Mouse (Mus musculus): Measurements from ENCODE around the gene Slc44a3.
"Not testable (repeated sequence)": the region's sequence is repeated elsewhere in the genome, so short reads cannot be mapped to it uniquely, and the experiment has no call there.

The Slc44a3 gene

GRCm38 (mm10) chr3:121552723-121553122 is 20.5 kb upstream of the Slc44a3 start:
- DNase-seq (ENCODE audit: extremely low spot score): no peak

- DNase-seq (ENCODE audit: extremely low spot score): peak; percentile 65
Measured at GRCm38 (mm10) chr3:121550370-121550769, 18.2 kb upstream of the Slc44a3 start.

- DNase-seq (ENCODE audit: extremely low spot score): no peak
Measured at GRCm38 (mm10) chr3:121547851-121548624, 15.8 kb upstream of the Slc44a3 start.

- DNase-seq (ENCODE audit: extremely low spot score): peak; percentile 31
Measured at GRCm38 (mm10) chr3:121540621-121541020, 8.4 kb upstream of the Slc44a3 start.

GRCm38 (mm10) chr3:121539871-121540431 is 7.7 kb upstream of the Slc44a3 start:
- peak; percentile 83 for DNase-seq (ENCODE audit: extremely low spot score)

- not testable (repeated sequence) for DNase-seq (ENCODE audit: extremely low spot score)
Measured at GRCm38 (mm10) chr3:121538847-121539246, 6.6 kb upstream of the Slc44a3 start.

GRCm38 (mm10) chr3:121537996-121538395 is 5.8 kb upstream of the Slc44a3 start:
- DNase-seq (ENCODE audit: extremely low spot score): no peak

GRCm38 (mm10) chr3:121536803-121537202 is 4.6 kb upstream of the Slc44a3 start:
- DNase-seq (ENCODE audit: extremely low spot score): no peak

GRCm38 (mm10) chr3:121535813-121536504 is 3.8 kb upstream of the Slc44a3 start:
- DNase-seq (ENCODE audit: extremely low spot score): peak; percentile 61

- no peak for DNase-seq (ENCODE audit: extremely low spot score)
Measured at GRCm38 (mm10) chr3:121531370-121532148, 645 bp downstream of the Slc44a3 start.

GRCm38 (mm10) chr3:121530546-121531258 is 1.5 kb downstream of the Slc44a3 start:
- no peak for DNase-seq (ENCODE audit: extremely low spot score)

GRCm38 (mm10) chr3:121526096-121527093 is 5.8 kb downstream of the Slc44a3 start:
- no peak for DNase-seq (ENCODE audit: extremely low spot score)

- no peak for DNase-seq (ENCODE audit: extremely low spot score)
Measured at GRCm38 (mm10) chr3:121521633-121522125, 10.5 kb downstream of the Slc44a3 start.

- no peak for DNase-seq (ENCODE audit: extremely low spot score)
Measured at GRCm38 (mm10) chr3:121521123-121521522, 11.1 kb downstream of the Slc44a3 start.

- DNase-seq (ENCODE audit: extremely low spot score): no peak
Measured at GRCm38 (mm10) chr3:121517030-121517429, 15.2 kb downstream of the Slc44a3 start.

GRCm38 (mm10) chr3:121509141-121509540 is 23.1 kb downstream of the Slc44a3 start:
- DNase-seq (ENCODE audit: extremely low spot score): no peak

- DNase-seq (ENCODE audit: extremely low spot score): no peak
Measured at GRCm38 (mm10) chr3:121507678-121508077, 24.5 kb downstream of the Slc44a3 start.

GRCm38 (mm10) chr3:121506756-121507155 is 25.4 kb downstream of the Slc44a3 start:
- DNase-seq (ENCODE audit: extremely low spot score): no peak

- no peak for DNase-seq (ENCODE audit: extremely low spot score)
Measured at GRCm38 (mm10) chr3:121506175-121506574, 26.0 kb downstream of the Slc44a3 start.

GRCm38 (mm10) chr3:121504927-121505487 is 27.2 kb downstream of the Slc44a3 start:
- DNase-seq (ENCODE audit: extremely low spot score): no peak

Data from embryo, embryonic 9.5 days (tissue).